9 mouse cellular contexts compared by ENCODE assay signal in the genomic region with DNA sequence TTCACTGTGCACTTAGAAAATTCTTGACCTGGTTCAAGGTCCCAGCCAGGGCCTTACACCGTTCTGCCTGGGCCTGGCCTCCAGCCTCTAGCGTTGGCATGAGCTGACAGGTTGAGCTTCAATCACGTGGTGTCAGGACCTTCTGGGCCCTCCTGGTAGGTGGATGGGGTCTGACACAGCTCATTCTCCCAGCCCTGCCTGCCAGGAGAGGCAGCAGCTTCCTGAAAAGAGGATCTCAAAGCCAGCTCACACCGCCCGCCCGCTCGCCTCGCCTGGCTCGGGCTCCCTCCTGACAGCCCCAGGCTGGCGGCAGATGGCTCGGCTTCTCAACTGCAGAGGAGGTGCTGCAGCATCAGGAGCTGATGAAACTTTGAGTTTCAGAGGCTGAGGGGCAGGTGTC.
DNase-seq lines count a peak whose midpoint lies in the region; ATAC-seq and TF ChIP-seq lines count a peak whose summit lies in the region.
"Had no signal": no experiment of that assay in that cellular context is flagged by ENCODE, and none has a peak within 500 bp of the region (broad histone marks: within the 10 kb centered on the region; RNA-seq: fewer than 3 reads in every experiment).

No protein-coding gene starts in this region.

- TF ChIP-seq EP300 in heart, adult 2 months (IDR thresholded peaks at IDR 0.05; ENCODE audit: insufficient read depth, low read depth, low read length), result no peak

- H3K4me1 ChIP-seq in E14TG2a.4 (replicated peaks; ENCODE audit: low read depth, low read length), result peaks cover 75% of the 10 kb centered on the region
- H3K4me1 ChIP-seq in forebrain, embryonic 16.5 days (replicated peaks; ENCODE audit: control insufficient read depth, insufficient read depth, low read length), result peaks cover 29% of the 10 kb centered on the region
- H3K4me1 ChIP-seq in heart, adult 2 months (ENCODE audit: control insufficient read depth, insufficient read depth, low read length), result no peaks in the 10 kb centered on the region
- H3K4me1 ChIP-seq in thymus, adult 2 months (replicated peaks; ENCODE audit: control insufficient read depth, insufficient read depth, low read length), result no peaks in the 10 kb centered on the region
- H3K4me1 ChIP-seq: heart, embryonic 13.5 days had no signal

- no peak overlapping the region for H3K4me2 ChIP-seq in forebrain, embryonic 16.5 days (ENCODE audit: low read length)
- H3K4me2 ChIP-seq: heart, embryonic 13.5 days had no signal

- no peaks in the 10 kb centered on the region for H3K36me3 ChIP-seq in E14TG2a.4 (ENCODE audit: insufficient read depth, low read length)
- no peaks in the 10 kb centered on the region for H3K36me3 ChIP-seq in forebrain, embryonic 16.5 days (ENCODE audit: control insufficient read depth, insufficient read depth)
- H3K36me3 ChIP-seq in heart, adult 2 months (ENCODE audit: control insufficient read depth, insufficient read depth, low read length), result no peaks in the 10 kb centered on the region
- H3K36me3 ChIP-seq in thymus, adult 2 months (ENCODE audit: control insufficient read depth, insufficient read depth, low read length), result no peaks in the 10 kb centered on the region
- H3K36me3 ChIP-seq: heart, embryonic 13.5 days had no signal

- DNase-seq in left cerebral cortex, adult 11 months (ENCODE audit: low spot score), result peak; percentile 70
- DNase-seq in right cerebral cortex, adult 18-20 months, result peak; percentile 86
- DNase-seq in lung, postnatal 14 days, result no peak
- no peak for DNase-seq in heart, adult 2 months
- DNase-seq in thymus, adult 2 months, result no peak

- H3K27me3 ChIP-seq in E14TG2a.4 (ENCODE audit: insufficient read depth, low read length), result 0 out of 2 replicates have a peak, but pooled peaks cover 11% of the 10 kb centered on the region
- no peaks in the 10 kb centered on the region for H3K27me3 ChIP-seq in forebrain, embryonic 16.5 days (replicated peaks; ENCODE audit: control insufficient read depth, insufficient read depth, low read length)
- H3K27me3 ChIP-seq in heart, adult 2 months (ENCODE audit: control insufficient read depth, insufficient read depth, low read length), result peaks cover 3% of the 10 kb centered on the region; the same call in 1 of the 2 replicates
- no peaks in the 10 kb centered on the region for H3K27me3 ChIP-seq in thymus, adult 2 months (ENCODE audit: control insufficient read depth, insufficient read depth, low read length)

- ATAC-seq in cerebellum, adult (ENCODE audit: insufficient number of reproducible peaks, low FRiP score, low TSS enrichment), result peak; percentile 72; the same call in 1 of the 2 replicates
- ATAC-seq in forebrain, embryonic 16.5 days, result peak; percentile 65

- TF ChIP-seq CTCF in E14TG2a.4 (conservative IDR thresholded peaks at IDR 0.05; ENCODE audit: low read length), result no peak
- no peak for TF ChIP-seq CTCF in heart, adult 2 months (IDR thresholded peaks at IDR 0.05)
- TF ChIP-seq CTCF in thymus, adult 2 months (IDR thresholded peaks at IDR 0.05; ENCODE audit: borderline replicate concordance, control insufficient read depth, extremely low read depth, insufficient read depth, low read length, poor library complexity), result no peak

- peak overlapping the region; percentile 49 for H3K4me3 ChIP-seq in E14TG2a.4 (replicated peaks; ENCODE audit: low read length)
- H3K4me3 ChIP-seq in forebrain, embryonic 16.5 days (replicated peaks; ENCODE audit: low read length), result no peak overlapping the region
- no peak overlapping the region for H3K4me3 ChIP-seq in heart, adult 2 months
- no peak overlapping the region for H3K4me3 ChIP-seq in thymus, adult 2 months (ENCODE audit: control insufficient read depth, insufficient read depth, low read length)
- H3K4me3 ChIP-seq: heart, embryonic 13.5 days had no signal

- no peaks in the 10 kb centered on the region for H3K9me3 ChIP-seq in E14TG2a.4 (ENCODE audit: low read length)
- H3K9me3 ChIP-seq in forebrain, embryonic 16.5 days (ENCODE audit: control insufficient read depth, low read length), result no peaks in the 10 kb centered on the region
- H3K9me3 ChIP-seq: heart, embryonic 13.5 days had no signal

- peak overlapping the region; percentile 74 for H3K27ac ChIP-seq in forebrain, embryonic 16.5 days (ENCODE audit: low read length)
- no peak overlapping the region for H3K27ac ChIP-seq in heart, adult 2 months
- no peak overlapping the region for H3K27ac ChIP-seq in thymus, adult 2 months (ENCODE audit: control insufficient read depth, insufficient read depth, low read length)
- H3K27ac ChIP-seq: heart, embryonic 13.5 days had no signal

- intact Hi-C loops in heart, adult 2 months (cut with DNase I), result no loop called here

- no peak overlapping the region; the same call in 1 of the 2 replicates for H3K9ac ChIP-seq in forebrain, embryonic 16.5 days (replicated peaks; ENCODE audit: low read depth, low read length)
- H3K9ac ChIP-seq in heart, adult 2 months (ENCODE audit: low read depth, low read length), result no peak overlapping the region
- H3K9ac ChIP-seq: heart, embryonic 13.5 days had no signal

- WGBS in forebrain, embryonic 16.5 days, result 12% methylated on average over 11 of the region's 11 CpGs
- WGBS in heart, adult 2 months, result 17% methylated on average over 11 of the region's 11 CpGs
- 65% methylated on average over 11 of the region's 11 CpGs for WGBS in thymus, adult 2 months

- no peak for TF ChIP-seq POLR2A in heart, adult 2 months (IDR thresholded peaks at IDR 0.05; ENCODE audit: insufficient read depth, low read depth, low read length)
- no peak for TF ChIP-seq POLR2A in thymus, adult 2 months (IDR thresholded peaks at IDR 0.05; ENCODE audit: control insufficient read depth, extremely low read depth, insufficient read depth, low read length, poor library complexity)

- H3K79me2 ChIP-seq in heart, adult 2 months (replicated peaks; ENCODE audit: control insufficient read depth, insufficient read depth, low read length), result no peaks in the 10 kb centered on the region

Comparison
In these comparisons a context has a peak if more than half of its experiments do, and no peak if none do; other contexts are left out.
1. DNase-seq: peak in left cerebral cortex, adult 11 months (single experiment) and right cerebral cortex, adult 18-20 months (single experiment); none in lung, postnatal 14 days (single experiment), heart, adult 2 months (0 of 2) and thymus, adult 2 months (single experiment).